Mouse (Mus musculus) adrenal gland, adult (tissue): ENCODE measurements around the gene Erbb2.

Experiments
- DNase-seq, 2 experiments: peaks; one replicate each; pipeline ENCODE4 v3.0.0; 2022 to 2023; ENCODE audit warnings: low spot score in 1 of 2; ENCODE audit not compliant: inconsistent age in 2 of 2

Gene Erbb2

DNA sequence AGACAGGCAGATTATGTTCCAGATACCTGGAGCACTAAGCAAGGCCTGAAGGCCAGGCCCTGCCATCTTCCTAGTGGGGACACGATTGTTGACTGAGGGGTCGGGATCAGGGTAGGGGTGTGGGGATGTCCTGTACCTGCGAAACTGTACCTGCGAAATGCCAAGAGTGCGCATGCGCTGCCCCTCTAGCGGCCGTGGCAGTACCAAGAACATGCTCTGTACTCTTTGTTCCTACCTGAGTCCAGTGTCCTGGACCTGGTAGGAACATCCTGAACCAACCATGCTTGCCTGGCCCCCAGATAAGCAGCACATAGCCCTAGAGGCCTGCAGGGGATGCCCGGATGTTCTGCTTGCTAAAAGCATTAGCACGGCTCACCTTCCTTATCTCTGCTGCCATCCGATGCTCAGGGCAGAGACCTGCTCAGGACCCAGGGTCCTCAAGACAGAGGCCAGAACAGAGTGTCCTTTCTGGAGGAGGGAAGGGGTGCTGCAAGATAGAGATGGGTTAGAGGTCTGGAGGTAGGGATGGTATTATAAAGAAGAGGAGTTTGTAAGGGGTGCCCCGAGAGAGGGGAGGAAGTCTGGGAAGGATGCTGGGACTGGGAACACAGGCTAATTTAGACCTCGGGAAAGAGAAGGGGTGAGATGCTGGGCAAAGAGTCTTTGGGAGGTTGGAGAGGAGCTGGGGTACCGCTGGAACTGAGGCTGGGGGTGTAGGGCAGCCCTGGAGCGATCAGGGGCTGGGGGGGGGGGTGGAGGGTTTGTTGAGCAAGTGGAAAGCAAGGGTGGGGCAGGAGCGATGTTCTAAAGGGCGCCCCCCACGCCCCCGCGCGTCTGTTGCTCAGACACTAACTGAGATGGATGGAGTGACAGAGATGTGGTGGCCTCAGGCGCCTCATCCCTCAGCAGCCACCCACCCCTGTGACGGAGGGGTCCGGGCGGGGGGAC, 26.4 kb upstream of the Erbb2 start, which contains the start of gene Pnmt:
Gene Pnmt, plus strand, starts transcription at position 813 of the 948 bp plus-strand sequence.
- no peak for DNase-seq

DNA sequence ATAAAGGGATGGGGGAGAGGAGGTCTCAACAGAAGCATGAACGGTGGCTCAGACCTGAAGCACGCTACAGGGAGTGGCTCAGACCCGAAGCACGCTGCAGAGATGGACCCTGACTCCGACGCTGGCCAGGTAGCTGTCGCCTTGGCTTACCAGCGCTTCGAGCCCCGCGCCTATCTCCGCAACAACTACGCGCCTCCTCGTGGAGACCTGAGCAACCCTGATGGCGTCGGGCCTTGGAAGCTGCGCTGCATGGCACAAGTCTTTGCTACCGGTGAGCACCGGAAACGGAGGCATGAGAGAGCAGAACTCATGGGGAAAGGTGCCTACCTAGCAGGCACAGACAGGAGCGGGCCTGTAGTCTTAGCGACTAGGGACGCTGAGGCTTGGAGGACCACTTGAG, 25.7 kb upstream of the Erbb2 start:
- peak in 1 of 2 experiments; percentile 12 for DNase-seq

DNA sequence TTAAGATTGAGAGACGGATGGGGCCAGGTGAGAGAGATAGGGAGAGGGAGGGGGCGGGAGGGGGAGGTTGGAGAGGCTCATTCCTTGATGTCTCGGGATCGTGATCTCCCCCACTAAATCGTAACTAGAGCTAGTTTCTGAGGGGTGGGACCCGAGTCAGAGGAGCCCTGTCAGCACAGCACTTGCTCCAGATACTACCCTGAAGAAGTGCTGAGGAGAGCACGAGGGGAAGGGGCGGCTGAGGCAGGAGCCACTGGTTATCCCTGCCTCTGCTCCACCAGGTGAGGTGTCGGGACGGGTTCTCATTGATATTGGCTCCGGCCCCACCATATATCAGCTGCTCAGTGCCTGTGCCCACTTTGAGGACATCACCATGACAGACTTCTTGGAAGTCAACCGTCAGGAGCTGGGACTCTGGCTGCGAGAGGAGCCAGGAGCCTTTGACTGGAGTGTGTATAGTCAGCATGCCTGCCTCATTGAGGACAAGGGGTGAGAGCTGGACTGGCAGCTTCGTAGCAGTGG, 25.2 kb upstream of the Erbb2 start:
- no peak for DNase-seq

DNA sequence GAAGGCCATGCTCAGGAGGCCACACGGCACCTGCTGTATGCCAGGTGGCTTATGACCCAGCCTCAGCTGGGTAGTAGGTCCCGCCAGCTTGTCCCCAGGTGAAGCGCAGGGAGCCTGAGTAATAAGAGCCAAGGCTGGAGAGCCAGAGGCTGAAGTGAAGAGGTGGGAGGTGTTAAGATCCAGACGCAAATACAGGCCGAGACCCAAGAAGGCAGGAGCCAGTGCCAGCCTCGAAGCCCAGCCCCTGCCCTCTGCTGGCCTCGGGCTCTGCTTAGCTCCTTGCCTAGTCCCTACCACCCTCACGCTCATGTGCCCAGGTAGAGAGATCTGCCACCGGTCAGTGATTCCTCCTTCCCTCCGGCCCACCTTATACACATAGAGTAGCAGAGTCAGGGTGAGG, 24.0 kb upstream of the Erbb2 start:
- DNase-seq, result no peak

DNA sequence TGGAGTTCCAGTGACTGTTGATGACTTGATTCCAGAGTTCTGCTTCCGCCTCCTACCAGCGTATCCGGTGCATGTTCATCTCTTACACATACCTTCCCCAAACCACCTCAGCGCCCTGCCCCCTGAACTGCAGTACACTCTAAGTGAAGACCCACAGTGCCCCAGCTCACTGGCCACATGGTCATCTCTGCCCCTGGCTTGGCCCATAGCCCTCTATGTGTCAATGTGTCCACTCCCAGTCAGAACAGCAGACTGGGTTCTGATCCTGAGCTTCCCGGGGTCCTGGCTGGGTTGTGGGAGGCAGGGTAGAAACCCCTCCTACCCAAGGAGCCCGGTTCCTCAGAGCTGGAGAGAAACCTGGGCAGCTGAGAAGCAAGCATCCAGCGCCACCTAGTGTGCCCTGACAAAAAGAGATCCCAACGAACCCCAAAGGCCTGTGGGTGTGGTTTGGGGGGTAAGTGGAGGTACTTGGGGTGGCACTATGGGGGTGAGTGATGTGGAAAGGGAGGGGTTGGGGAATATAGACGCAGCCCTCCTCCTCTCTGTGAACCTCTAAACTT, 23.0 kb upstream of the Erbb2 start:
- peak; percentile 52 to 73 for DNase-seq

DNA sequence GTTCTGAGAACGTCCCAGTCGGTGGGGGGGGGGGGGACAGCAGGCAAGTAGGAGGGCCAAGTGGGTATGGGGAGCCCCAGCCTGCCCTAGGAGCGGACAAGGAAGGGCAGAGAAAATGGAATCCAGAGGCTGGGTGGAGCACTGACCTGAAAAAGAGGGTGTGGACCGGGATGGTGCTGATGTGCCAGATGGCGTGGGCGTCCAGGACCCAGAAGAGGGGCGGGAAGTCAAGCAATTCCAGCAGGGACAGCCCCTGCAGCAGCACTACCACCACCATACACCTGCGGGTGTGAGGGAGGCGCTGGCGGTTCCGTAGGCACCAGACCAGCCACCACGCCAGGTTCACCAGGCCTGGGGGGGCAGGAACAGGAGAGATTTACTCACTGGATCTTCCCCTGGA, 22.1 kb upstream of the Erbb2 start:
- DNase-seq, result peak in 1 of 2 experiments; percentile 26

DNA sequence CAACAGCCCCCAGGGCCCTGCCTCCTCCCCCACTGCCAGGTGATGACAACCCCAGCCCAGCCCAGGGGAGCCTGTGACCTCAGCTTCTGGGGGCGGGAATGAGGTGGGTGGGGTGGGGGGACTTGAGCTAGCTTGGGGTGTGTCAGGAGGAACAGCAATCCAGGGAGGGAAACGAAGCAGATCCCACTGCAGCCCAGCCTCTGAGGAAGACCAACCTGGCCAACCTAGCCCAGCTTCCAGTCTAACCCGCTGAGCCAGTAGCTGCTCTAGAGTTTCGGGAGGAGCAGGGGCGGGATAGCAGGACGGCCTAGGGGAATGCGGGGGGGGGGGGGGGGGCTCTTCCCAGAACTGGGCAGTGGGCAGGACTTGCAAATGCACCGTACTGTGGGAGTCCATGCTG, 20.2 kb upstream of the Erbb2 start:
- DNase-seq, result no peak

DNA sequence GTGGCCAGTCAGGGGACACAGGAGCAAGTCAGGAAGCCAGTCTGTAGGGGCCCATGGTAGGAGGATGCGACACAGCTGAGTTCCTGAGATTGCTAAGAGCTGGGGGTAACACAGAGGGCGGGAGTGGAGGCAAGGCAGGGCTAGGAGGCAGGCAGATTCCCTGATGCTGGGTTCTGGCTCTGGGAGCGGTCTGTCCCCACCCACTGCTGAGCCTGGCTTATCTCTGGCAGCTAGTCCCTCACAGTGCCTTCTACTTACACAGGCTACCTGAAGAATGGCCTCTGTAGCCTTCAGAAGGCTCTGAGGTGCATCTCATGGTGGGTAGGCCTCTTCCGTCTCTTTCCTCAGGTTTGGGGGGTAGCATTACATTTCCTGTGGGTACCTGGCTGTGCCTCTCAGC, 19.6 kb upstream of the Erbb2 start:
- DNase-seq, result peak in 1 of 2 experiments; percentile 3

DNA sequence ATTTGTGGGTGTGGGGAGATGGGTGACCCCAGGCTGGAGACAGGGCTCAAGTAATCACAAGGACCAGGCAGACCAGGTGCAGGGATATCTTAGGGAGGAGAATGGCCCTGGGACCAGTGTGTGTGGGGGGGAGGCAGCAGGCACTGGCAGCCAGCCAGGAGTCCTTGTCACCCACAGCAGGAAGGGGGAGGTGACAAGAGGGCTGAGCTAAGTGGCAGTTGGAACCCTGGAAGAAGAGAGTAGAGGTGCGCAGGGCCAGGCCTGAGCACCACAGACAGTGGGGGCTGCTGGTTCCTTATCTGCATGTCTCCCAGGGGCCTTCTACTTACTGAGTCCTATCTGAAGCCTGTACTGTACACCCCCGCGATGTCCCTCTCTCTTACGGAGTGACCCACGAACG, 19.0 kb upstream of the Erbb2 start:
- peak; percentile 31 to 61 for DNase-seq

DNA sequence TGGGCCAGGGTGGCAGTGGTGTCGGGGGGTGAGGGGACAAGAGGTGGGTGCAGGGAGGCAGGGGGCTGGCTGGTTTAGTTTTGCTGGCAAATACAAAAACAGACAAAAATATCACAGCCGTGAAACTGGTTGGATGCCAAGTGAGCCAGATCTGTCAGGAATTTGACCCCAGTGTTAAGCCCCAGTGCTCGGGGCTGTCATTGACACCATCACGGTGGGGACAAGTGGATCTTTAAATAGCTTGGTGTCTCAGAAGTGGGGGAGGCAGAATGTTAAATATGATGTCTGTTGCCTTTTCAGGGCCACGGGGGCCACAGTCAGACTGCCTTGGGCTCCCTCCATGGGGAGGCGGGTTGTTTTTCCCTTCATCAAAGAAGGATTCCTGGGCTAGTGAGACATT, 18.0 kb upstream of the Erbb2 start:
- DNase-seq, result peak in 1 of 2 experiments; percentile 2

DNA sequence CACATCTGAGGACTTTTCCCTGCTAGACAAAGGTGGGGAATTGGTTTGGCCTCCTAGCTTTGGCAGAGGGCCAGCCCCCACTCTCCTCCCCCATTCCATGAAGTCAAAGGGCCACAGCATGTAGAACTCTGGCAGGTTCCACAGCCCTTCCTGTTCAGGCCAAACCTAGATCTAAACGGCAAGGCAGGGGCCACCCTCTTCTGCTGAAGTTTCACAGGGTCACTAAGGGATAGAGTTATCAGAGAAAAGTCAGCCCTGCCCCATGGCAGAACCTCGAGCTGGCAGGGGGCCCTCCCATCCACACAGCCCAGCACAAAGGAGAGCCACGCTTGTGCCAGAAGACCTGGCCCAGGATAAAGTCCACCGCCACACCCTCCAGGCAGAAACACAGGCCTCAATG, 17.2 kb upstream of the Erbb2 start:
- DNase-seq, result peak in 1 of 2 experiments; percentile 3

DNA sequence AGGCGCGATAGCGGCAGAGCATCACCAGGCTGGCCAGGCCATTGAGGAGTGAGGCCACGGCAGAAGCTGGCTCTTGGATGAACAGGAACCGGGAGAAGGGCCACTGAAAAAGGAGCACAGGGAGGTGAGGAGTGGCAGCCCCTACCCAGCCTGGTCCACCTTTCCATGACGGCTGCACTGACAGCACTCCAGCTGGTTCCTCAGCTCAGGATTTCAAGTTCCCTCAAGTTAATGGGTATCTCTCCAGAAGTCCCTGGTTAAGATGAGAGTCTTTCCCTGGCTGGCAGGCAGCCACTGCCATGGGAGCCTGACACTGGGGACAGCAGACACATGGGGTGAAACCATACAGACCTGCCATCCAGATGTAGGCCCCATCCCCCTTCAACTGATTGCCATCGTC, 14.3 kb upstream of the Erbb2 start:
- no peak for DNase-seq

DNA sequence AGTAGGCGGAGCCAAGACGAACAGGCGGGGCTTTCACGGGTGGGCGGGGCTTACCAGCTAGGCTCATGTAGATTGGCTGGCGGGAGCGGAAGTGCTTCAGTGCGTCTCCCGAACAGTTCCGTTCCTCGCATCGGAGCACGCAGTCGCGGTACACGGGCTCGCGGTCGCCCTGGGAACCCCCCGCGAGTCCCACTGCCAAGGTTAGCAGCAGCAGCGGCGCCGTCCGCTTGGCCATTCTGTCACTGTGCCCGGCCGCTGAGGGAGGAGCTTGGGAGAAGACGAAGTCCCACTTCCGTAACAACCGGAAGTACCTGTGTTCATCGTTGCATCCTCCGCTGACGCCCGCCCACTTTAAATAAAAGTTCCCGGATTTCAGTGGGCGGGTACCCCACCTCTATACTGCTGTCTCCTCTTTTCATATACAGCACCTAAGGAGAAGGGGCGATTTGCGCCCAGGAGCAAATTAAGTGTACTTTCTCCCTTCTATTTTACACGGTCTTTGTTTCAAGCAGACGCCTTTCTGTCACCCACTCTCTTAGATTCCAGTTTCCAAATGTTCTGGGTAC, 12.0 kb upstream of the Erbb2 start, which contains the start of gene Pgap3:
Gene Pgap3, minus strand, starts transcription at position 330 of the 566 bp plus-strand sequence.
- DNase-seq, result peak; percentile 90 to 97

DNA sequence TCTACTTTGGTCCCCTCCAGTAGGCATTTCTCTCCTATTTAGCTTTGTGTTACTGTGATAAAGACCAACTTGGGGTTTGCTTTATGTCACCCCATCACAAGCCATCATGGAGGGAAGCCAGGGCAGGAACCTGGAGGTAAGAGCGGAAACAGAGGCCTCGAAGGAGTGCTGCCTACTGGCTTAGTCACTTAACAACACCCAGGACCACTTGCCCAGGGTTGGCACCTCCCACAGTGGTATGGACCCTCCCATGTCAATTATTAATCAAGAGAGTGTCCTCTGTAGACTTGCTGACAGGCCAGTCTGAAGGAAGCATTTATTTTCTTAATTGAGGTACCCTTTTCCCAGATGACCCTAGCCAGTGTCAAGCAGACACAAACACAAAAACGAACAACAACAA, 11.5 kb upstream of the Erbb2 start:
- DNase-seq, result no peak

DNA sequence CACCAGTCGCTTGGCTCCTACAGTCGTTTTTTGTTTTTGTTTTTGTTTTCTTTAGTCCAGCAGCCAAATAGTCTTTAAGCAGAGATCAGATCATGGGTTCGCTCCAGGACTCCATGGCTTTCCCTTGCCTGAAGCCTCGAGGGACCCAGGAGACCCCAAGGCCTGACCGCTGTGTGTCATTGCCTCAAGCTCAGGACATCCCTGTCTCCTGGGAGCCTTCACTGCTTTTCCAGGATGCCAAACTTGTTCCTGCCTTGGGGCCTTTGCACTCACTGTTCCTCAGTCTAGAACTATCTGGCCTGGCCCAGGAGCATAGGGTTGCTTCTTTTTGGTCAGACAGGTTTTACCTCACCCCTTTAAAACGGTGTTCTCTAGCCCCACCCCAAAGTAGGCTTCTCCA, 5.6 kb upstream of the Erbb2 start:
- no peak for DNase-seq

DNA sequence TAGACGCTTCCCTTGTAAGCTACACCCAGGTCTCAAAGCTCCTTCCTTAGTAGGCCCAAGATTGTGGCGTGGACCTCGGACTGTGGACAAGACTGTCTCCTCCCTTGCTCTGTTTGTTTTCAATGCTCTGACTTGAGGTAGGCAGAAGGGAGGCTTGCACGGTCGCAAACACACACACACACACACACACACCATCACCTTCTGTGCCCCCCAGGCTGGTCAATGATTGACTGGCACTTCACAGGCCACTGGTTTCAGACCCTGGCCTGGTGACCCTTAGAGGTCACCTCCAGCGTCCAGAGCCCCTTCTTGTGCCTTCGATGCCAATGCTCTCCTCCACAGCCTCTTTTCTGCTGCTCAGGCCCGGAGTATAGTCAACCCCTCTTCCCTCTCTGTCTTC, 3.4 kb upstream of the Erbb2 start:
- no peak for DNase-seq

DNA sequence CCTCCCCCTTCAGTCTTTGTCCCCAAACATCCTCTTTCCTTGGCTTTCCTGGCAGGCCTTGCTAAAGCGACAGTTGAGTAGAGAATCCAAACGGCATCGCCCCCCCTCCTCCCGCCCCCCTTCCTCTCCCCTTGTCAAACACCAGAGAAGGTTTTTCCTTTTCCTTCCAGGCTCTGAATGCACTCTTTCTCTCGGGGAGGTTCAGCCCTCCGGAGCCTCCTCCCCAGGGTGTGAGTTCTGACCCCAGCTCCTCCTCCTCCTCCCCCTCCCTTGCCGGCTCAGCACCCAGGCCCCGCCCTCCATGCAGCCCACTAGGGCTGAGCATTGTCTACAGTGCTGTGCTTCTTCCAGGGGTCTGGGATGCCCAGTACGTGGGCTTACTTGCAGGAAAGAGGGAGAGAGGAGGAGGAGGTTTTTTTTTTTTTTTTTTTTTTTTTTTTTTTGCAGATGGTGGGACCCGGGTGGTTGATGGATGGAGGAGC, 2.9 kb upstream of the Erbb2 start:
- DNase-seq, result no peak

DNA sequence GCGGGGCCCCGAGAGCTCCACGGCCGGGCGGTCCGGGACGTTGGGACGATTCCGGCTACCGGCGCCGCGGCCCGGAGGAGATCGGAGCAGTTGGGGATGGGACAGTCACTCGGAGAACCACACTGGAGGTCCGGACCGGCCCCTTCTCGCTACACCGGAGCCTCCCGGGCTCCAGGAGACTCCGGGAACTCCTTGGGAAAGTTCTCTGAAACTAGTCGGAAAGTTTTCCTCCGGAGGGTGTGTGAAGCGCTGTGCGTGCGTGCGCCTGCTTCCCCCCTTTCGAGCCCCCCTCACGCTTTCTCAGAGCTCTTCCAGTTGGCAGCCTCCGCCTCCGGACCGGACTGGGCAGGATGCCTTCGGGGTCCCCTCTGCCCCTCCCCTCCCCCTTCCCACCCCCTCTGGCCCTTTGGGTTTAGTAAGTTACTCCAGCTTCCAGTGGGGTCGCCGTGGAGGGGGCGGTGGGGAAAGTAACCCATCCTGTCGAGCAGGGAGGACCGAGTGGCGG, 579 bp downstream of the Erbb2 start:
- peak in 1 of 2 experiments; percentile 75 for DNase-seq

DNA sequence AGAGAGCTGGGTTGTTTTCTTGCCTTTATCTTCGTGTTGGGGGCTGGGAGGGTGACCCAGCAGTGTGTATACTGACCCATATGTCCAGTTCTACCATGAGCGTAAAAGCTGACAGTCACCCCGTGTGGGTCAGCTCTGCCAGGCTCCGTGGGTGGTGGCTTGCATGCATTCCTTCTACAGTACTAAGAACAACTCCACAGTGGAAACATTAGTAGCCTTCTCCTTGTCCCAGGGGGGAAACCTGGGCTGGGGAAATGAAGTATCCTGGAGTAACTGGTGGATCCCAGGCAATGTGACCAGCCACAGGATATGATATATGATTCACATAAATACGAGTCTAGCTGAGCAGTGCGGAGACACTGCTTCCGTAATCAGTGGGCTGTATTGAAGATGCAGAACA, 1.5 kb downstream of the Erbb2 start:
- DNase-seq, result no peak

DNA sequence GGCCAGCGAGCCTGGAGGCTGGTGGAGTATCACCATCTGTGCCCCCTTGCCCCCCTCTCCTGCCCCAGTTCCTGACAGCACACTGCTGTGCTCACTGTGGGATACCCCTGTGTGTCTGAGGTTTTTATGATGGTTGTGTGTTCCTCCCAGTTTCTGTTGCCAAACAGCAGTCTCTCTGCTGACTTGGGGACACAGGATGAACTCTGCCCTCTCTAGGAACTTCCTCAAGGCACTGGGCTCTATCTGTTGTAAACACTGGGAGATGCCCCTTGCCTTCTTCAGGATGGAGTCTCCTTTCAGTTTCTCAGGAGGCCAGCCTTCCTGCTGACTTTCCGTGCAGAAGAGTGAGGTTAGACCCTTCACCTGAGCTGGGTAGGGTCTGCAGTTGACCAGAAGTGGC, 1.9 kb downstream of the Erbb2 start:
- no peak for DNase-seq

DNA sequence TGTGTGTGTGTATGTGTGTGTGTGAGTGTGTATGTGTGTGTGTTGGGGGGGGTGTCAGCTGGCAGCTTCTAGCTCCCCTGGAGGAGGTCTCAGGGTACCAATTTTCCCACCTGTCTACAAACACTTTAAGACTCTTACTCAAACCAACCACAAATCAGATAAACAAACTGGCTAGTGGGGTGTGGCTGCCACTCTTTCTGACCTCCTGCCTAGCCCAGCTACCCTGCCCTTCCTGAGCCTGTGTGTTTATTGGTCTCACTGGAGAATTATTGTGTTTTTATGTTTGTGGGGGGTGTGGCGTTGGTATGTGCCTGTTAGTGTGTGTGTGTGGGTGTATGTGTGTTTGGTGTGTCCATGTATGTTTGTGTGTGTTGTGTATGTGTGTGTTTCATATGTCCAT, 4.8 kb downstream of the Erbb2 start:
- no peak for DNase-seq
